Mouse (Mus musculus): ENCODE data around the gene Birc3. TPM values are rescaled to one million over a fixed set of nuclear protein-coding genes. Genes with fewer than 3 reads are reported as not detected.

Birc3 gene
- total RNA-seq, 1 experiment, result 4.6 TPM

DNA sequence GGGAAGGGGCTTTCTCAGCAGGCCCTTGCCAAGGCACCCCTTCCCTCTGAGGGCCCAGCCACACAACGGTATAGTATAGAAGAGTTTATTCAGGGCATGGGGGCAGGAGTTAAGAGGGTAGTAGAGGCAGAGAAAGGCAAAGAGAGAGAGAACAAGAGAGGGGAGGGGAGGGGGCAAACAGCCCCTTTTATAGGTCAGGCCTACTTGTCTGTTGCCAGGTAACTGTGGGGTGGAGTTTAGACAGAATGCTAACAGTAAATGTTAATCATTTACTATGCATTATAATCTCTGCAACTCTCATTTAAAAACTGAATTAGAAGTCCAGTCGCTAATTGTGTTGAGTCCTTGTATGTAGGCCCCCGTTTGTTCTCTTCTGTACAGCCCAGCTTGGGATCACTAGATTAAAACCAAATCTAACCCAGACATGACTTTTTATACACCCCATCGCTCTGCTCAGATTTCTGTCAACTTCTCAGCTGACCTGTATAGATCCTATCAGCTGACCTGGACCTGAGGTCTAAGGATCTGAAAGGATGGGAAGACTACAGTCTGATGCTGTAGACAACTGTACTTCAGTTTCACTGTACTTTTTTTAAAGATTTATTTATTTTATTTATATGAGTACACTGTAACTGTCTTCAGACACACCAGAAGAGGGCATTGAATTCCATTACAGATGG lies 27.6 kb downstream of the Birc3 start:
- Histone ChIP-seq H3K36me3 (ENCODE audit: control insufficient read depth, insufficient read depth, low read length, poor library complexity, severe bottlenecking) (no peaks in the 10 kb centered on the region), H3K9me3 (ENCODE audit: control insufficient read depth, insufficient read depth, low read depth, low read length) (no peaks in the 10 kb centered on the region), H3K27ac (ENCODE audit: insufficient read depth, low read depth, low read length, poor library complexity, severe bottlenecking) (no peak overlapping the region), H3K4me1 (ENCODE audit: control insufficient read depth in 2 of 2, insufficient read depth in 2 of 2, low read length in 2 of 2, poor library complexity in 1 of 2) (peaks cover 0 to 6% of the 10 kb centered on the region in 2 experiments; a peak in 1 of 4 replicates), H3K4me3 (ENCODE audit: insufficient read depth in 1 of 2, low read depth in 1 of 2, low read length in 2 of 2, poor library complexity in 1 of 2, severe bottlenecking in 1 of 2) (no peak overlapping the region), H3K9ac (ENCODE audit: insufficient read depth, low read depth, low read length, poor library complexity, severe bottlenecking) (no peak overlapping the region)
- DNase-seq (ENCODE audit: low read depth, low spot score), result no peak
- no peak for TF ChIP-seq ZC3H11A (IDR thresholded peaks at IDR 0.05; ENCODE audit: borderline replicate concordance, low read depth, low read length)
- no peak for TF ChIP-seq HCFC1 (IDR thresholded peaks at IDR 0.05; ENCODE audit: borderline replicate concordance, insufficient read depth, low read length)
- TF ChIP-seq CHD2 (IDR thresholded peaks at IDR 0.05; ENCODE audit: low read depth, low read length), result no peak
- TF ChIP-seq ZNF384 (IDR thresholded peaks at IDR 0.05; ENCODE audit: low read depth, low read length), result no peak
- no peak for TF ChIP-seq MAFK (IDR thresholded peaks at IDR 0.05; ENCODE audit: insufficient read depth, low read depth, low read length)
- in situ Hi-C loops (cut with MboI; ENCODE audit: low sequenced_read_pairs in 2 of 2, unreplicated experiment in 2 of 2), result no loop called here

DNA sequence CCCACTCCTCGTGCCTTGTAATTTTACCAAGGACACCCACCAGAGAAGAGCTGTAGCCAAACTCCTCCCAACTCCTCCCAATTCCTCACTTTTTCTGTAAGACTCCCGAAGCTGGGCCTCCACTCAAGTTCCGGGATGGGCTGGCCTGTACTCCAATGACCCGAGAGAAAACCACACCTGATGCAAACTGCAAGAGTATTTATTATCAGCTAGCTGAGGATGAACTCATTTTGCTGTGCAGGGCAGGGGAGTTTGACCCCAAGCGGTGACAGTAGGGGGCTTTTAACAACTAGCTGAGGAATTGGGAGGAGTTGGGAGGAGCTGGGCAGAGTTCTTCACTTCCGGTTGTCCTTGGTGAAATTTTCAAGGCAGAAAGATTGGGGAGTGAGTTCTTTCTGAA lies 31.8 kb downstream of the Birc3 start:
- Histone ChIP-seq H3K4me3 (ENCODE audit: insufficient read depth in 1 of 2, low read depth in 1 of 2, low read length in 2 of 2, poor library complexity in 1 of 2, severe bottlenecking in 1 of 2) (no peak overlapping the region), H3K9me3 (ENCODE audit: control insufficient read depth, insufficient read depth, low read depth, low read length) (no peaks in the 10 kb centered on the region)

GRCm38 (mm10) chr9:7837806-7838440 lies 35.1 kb downstream of the Birc3 start:
- DNase-seq (ENCODE audit: low read depth, low spot score), result peak; percentile 39
- no peak for TF ChIP-seq MAFK (IDR thresholded peaks at IDR 0.05; ENCODE audit: insufficient read depth, low read depth, low read length)
- peak; percentile 73; the same call in 1 of the 2 replicates for TF ChIP-seq CHD2 (IDR thresholded peaks at IDR 0.05; ENCODE audit: low read depth, low read length)

More for the DNA sequence above, 31.8 kb downstream of the Birc3 start:
- in situ Hi-C loops (cut with MboI; ENCODE audit: low sequenced_read_pairs in 2 of 2, unreplicated experiment in 2 of 2), result no loop called here
- Histone ChIP-seq H3K9ac (ENCODE audit: insufficient read depth, low read depth, low read length, poor library complexity, severe bottlenecking) (0 out of 2 replicates have a peak overlapping the region, but pooled peaks have one; percentile 28), H3K36me3 (ENCODE audit: control insufficient read depth, insufficient read depth, low read length, poor library complexity, severe bottlenecking) (no peaks in the 10 kb centered on the region), H3K4me1 (ENCODE audit: control insufficient read depth in 2 of 2, insufficient read depth in 2 of 2, low read length in 2 of 2, poor library complexity in 1 of 2) (peaks cover 0 to 5% of the 10 kb centered on the region in 2 experiments; a peak in 2 of 4 replicates), H3K27ac (ENCODE audit: insufficient read depth, low read depth, low read length, poor library complexity, severe bottlenecking) (no peak overlapping the region)
- no peak for TF ChIP-seq MAFK (IDR thresholded peaks at IDR 0.05; ENCODE audit: insufficient read depth, low read depth, low read length)
- no peak for TF ChIP-seq ZNF384 (IDR thresholded peaks at IDR 0.05; ENCODE audit: low read depth, low read length)
- no peak for TF ChIP-seq ZC3H11A (IDR thresholded peaks at IDR 0.05; ENCODE audit: borderline replicate concordance, low read depth, low read length)
- no peak for TF ChIP-seq HCFC1 (IDR thresholded peaks at IDR 0.05; ENCODE audit: borderline replicate concordance, insufficient read depth, low read length)
- no peak for DNase-seq (ENCODE audit: low read depth, low spot score)

GRCm38 (mm10) chr9:7836905-7837805 lies 35.8 kb downstream of the Birc3 start, which contains the start of gene Birc2:
Gene Birc2 (minus strand): TSS chr9:7837064.
- in situ Hi-C loops (cut with MboI; ENCODE audit: low sequenced_read_pairs in 2 of 2, unreplicated experiment in 2 of 2), result no loop called here
- peaks cover 2% of the 10 kb centered on the region; the same call in 1 of the 2 replicates for H3K36me3 ChIP-seq (ENCODE audit: control insufficient read depth, insufficient read depth, low read length, poor library complexity, severe bottlenecking)
- TF ChIP-seq MAFK (IDR thresholded peaks at IDR 0.05; ENCODE audit: insufficient read depth, low read depth, low read length) (no peak), HCFC1 (IDR thresholded peaks at IDR 0.05; ENCODE audit: borderline replicate concordance, insufficient read depth, low read length) (peak; percentile 68; the same call in 1 of the 2 replicates)
- H3K4me3 ChIP-seq (ENCODE audit: insufficient read depth in 1 of 2, low read depth in 1 of 2, low read length in 2 of 2, poor library complexity in 1 of 2, severe bottlenecking in 1 of 2), result peak within 1 kb of the TSS; percentile 79
- peak; percentile 95 for DNase-seq (ENCODE audit: low read depth, low spot score)
- H3K4me1 ChIP-seq (ENCODE audit: control insufficient read depth in 2 of 2, insufficient read depth in 2 of 2, low read length in 2 of 2, poor library complexity in 1 of 2), result peaks cover 1 to 2% of the 10 kb centered on the region in 2 experiments; a peak in 2 of 4 replicates
- no peaks in the 10 kb centered on the region for H3K9me3 ChIP-seq (ENCODE audit: control insufficient read depth, insufficient read depth, low read depth, low read length)
- peak within 1 kb of the TSS; percentile 90 for H3K9ac ChIP-seq (ENCODE audit: insufficient read depth, low read depth, low read length, poor library complexity, severe bottlenecking)
- peak within 1 kb of the TSS; percentile 97 for H3K27ac ChIP-seq (ENCODE audit: insufficient read depth, low read depth, low read length, poor library complexity, severe bottlenecking)

More at GRCm38 (mm10) chr9:7837806-7838440, 35.1 kb downstream of the Birc3 start:
- in situ Hi-C loops (cut with MboI; ENCODE audit: low sequenced_read_pairs in 2 of 2, unreplicated experiment in 2 of 2), result no loop called here
- Histone ChIP-seq H3K36me3 (ENCODE audit: control insufficient read depth, insufficient read depth, low read length, poor library complexity, severe bottlenecking) (peaks cover 2% of the 10 kb centered on the region; the same call in 1 of the 2 replicates), H3K27ac (ENCODE audit: insufficient read depth, low read depth, low read length, poor library complexity, severe bottlenecking) (peak overlapping the region; percentile 97; the same call in 1 of the 2 replicates), H3K9me3 (ENCODE audit: control insufficient read depth, insufficient read depth, low read depth, low read length) (no peaks in the 10 kb centered on the region), H3K4me3 (ENCODE audit: insufficient read depth in 1 of 2, low read depth in 1 of 2, low read length in 2 of 2, poor library complexity in 1 of 2, severe bottlenecking in 1 of 2) (peak overlapping the region; percentile 79), H3K4me1 (ENCODE audit: control insufficient read depth in 2 of 2, insufficient read depth in 2 of 2, low read length in 2 of 2, poor library complexity in 1 of 2) (peaks cover 1 to 2% of the 10 kb centered on the region in 2 experiments; a peak in 2 of 4 replicates), H3K9ac (ENCODE audit: insufficient read depth, low read depth, low read length, poor library complexity, severe bottlenecking) (peak overlapping the region; percentile 90; the same call in 1 of the 2 replicates)
